Mouse (Mus musculus) monocyte, adult 5-6 weeks (primary cell): ENCODE data around the gene Notum. TPM values are rescaled to one million over a fixed set of nuclear protein-coding genes. Genes with fewer than 3 reads are reported as not detected.
"Not testable (repeated sequence)": the region's sequence is repeated elsewhere in the genome, so short reads cannot be mapped to it uniquely, and the experiment has no call there.

Source experiments
- ATAC-seq: fragments of 153-309, 156-312 bp; replicated peaks from 2 replicates; pipeline ENCODE4 v1.8.0; 2017; ENCODE audit warnings: mild to moderate bottlenecking; ENCODE audit not compliant: low TSS enrichment, insufficient number of reproducible peaks, severe bottlenecking, poor library complexity, low FRiP score
- total RNA-seq: library from RNA; stranded (forward); fragments of 200-1000, 200-491, 200-594 nt; gene quantifications from 3 replicates; pipeline ENCODE4 v1.2.3, GENCODE M21; 2017

Gene Notum
- total RNA-seq, 1 experiment from 2014 or later = not detected

DNA sequence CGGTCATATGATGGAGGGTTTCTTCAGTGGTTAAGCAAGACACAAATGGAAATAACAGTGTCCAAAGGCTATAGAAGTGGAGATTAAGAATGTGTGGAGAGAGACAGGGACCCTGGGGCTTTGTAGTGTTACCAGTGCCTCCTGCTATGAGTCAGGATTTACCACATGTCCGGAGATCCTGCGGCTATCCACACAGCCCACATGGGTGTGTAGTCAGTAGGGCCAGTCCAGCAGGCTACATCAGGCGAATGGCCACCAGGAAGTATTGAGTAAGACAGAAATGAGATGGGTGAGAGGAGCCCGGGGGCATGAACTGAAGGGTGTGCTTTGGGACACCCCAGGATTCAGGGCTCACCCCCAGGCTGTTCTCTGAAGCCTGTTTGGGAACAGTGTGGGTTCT is 21.7 kb upstream of the Notum start:
- no peak for ATAC-seq

DNA sequence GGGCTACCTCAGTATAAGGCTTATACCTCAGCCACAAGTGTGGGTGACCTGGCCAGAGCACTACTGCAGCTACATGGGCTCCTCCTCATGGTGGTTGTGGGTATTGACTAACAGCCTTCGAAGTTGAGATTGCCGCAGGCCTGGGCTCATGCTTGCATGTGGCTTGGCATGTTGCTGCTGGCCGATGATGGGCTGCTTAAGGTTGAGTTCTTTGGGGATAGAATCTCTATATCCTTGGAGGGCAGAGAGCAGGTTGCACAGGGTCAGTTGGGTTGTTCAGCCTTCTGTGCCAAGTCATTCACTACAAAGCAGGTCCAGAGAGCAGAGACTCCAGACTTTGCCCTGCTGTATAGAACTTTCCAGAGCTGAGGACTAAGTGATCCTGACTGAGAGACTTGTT is 18.9 kb upstream of the Notum start:
- ATAC-seq = peak; percentile 48; the same call in 1 of the 2 replicates

DNA sequence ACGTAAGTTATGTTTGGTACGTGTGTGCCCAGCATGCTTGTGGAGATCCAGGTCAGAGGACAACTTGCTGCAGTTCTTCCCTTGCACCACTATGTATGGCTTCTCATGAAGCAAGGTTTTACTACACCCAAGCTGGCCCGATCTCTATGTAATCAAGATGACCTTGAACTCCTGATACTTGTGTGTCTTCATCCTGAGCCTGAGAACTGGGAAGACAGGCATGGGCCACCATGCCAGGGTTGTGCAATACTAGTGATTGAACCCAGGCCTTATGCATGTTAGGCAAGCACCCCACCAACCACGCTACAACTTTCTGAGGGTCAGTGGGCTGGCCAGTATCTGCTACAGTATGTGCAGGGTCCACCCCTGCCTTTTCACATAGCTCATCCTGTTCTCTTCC is 16.0 kb upstream of the Notum start:
- ATAC-seq = no peak

DNA sequence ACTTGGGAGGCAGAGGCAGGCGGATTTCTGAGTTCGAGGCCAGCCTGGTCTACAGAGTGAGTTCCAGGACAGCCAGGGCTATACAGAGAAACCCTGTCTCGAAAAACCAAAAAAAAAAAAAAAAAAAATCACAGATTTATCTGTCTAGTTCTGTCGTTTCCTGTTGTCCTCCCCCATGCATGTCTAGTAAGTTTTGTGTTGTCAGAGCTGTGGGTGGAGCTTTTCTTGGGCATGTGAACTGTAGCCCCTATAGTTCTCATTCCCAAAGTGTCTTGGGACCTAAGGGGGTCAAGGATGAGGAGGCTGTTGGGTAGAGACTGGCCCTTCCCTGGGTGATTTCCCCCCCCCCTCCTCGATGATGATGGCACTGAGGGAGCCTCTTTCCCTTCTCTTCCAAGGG is 14.9 kb upstream of the Notum start:
- ATAC-seq = not testable (repeated sequence)

DNA sequence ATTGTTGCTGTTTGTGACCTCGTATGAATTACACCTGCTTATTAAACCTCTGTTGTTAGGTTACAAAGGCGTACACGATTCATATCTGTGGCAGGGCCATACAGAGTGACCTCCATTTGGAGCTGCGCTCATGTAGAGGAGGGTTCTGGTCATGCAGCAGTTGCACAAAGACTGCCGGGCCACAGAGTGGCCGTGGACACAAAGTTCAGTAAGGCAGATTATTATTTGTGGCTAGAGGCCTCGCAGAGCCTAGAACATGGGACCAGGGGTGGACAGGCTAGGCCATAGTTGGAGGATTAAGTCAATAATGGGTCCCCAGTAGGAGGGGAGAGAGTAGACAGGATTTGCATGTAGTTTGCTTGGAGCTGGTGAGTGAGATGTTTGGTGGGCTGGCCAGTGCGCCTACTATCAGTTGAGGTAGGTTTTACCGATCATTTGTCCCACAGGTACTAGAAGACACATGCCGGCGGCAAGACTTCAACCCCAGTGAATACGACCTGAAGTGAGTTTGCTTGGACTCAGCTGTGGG is 12.7 kb upstream of the Notum start:
- ATAC-seq = peak; percentile 3; the same call in 1 of the 2 replicates

DNA sequence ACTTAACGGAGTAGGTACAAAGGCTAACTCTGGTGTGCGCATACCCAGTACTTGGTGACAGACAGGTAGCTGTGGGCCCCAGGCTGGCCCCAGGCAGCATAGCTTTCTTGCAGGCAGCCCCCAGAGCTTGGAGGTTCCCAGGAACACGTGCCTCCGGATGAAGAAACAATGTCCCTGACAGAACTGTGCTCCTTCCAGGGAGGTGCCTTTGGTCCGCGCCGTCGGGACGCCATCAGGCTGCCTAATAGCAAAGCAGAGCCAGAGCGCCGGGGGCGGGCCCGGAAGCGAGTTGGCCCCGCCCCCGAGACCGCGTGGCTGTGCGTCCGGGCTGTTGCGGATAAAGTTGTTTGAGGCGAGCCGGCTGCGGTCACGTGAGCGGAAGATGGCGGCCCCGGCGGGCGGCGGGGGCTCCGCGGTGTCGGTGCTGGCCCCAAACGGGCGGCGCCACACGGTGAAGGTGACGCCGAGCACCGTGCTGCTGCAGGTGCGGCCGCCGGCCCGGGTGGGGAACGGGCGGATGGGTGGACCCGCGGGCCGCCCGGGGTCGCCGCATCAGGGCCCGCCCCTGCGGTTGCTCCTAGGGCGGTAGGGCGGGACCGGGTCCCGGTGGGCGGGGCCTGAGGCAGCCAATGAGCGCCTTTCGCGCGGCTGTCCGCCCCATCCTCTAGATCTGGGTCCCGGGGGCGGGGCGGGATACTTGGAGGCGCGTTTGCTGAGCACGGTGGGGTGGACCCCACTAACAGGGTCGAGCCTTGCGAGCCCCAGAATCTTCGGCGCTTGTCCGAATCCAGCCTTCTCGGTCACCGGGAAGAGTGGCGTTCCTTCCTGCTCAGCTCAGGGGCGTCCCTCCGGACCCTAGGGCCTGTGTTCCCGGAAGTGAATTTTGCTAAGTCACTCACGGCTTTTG is 12.0 kb upstream of the Notum start, which contains the start of gene Aspscr1:
Gene Aspscr1, plus strand, starts transcription at position 287 of the 907 bp plus-strand sequence.
- ATAC-seq = peak; percentile 87

DNA sequence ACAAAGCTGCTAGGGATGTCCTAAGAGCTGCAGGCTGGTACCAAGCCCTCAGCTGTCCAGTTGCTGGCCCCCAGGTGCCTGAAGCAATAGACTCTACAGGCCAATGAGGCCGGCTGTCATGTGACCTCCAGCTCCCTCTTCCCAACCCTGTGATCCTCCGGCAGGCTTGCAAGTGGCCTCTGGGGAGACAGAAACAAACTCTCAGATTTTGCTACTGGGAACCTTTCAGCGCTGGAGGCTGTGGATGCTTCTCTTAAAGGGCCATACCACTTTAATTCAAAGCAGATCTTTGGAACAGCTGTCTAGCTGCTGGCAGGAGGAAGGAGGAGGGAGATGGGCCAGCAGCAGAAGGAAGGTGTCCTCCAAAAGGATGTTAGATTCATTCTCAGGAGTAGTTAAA is 5.6 kb upstream of the Notum start:
- no peak for ATAC-seq

DNA sequence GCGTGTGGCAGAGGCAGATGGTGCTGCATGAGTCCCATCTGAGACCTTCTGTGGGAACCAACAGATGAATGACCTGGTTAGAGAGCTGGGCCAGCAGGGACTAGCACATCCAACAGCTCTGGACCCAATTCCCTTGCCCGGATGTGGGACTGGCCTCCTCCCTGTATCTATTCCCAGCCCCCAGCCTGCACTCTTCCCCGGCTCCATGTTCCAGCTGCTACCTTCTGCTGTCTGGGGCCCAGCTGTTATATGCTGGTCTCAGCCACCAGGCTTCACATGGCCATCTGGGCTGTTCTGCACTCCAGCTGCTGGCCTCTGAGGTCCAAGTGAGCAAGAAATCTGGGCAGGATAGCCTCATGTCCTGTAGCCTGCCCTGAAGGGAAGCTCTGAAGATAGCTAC is 4.4 kb upstream of the Notum start:
- no peak for ATAC-seq

DNA sequence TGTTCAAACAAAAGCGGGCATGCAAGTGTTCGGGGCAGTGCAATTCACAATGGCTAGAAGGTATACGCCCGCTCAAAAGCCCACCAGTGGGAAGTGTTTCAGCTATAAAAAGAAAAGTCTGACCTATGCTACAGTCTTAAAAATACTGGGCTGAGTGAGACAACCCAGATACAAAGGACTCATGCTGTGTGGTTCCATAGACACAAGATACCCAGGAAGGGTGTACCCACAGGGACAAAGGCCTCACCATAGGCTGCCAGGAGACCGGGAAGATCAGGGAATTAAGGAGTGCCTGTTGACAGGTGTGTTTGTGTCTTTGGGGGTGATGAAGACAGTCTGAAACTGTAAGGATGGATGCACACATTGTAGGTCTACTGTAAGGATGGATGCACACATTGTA is 2.7 kb upstream of the Notum start:
- ATAC-seq = no peak

DNA sequence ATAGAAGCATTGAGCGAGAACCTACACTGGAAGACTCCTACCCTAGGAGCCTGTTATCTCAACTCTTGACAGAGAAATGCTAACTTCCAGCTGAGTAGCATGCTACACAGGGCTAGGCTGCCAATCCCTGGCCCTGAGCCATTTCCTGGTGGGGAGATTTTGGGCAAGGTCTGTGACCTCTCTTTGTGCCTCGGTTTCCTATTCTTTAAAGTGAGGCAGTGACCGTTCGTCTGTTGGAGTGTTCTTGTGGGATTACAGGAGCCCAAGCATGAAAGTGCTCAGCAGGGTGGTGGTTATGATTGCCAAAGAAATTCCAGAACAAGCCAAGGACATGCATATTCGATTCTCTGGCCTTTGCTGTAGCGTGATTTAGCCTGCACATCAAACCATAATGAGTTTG is 1.8 kb upstream of the Notum start:
- no peak for ATAC-seq

DNA sequence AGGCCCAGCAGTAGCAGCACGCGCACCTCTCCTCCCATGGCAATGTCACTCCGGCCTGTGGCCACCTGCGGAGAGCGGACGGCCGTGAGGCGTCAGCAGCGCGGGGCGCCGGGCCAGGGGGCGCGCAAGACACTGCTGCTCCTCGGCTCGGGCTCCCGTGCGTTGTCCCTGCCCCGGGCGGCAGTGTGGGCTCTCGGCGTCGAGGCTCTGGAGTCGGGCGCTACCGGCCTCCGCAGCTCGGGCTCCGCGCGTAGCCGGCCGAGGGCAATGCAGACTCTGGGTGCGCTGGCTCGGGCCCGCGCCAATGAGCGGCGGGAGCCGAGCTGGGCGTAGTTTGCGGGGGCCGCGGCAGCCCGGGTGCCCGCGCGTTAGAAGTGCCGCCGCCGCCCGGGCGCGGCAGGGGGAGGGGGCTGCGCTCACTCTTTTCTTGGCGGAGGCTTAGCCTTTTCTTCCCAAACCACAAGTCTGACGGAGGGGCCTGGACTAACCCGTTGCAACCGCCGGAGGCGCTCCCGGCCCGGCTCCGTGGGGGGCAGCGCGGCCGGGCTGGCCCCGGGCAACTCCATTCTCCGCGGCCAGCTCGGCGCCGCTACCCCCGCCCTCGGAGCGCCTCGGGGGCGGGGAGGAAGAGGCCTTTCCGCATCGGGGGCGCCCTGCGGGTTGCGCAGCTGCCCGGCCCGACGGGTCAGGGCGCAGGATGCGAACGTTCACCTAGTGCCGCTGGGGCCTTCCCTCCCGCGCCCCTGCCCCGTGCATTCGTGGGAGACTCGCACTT is 487 bp downstream of the Notum start:
- ATAC-seq = no peak

DNA sequence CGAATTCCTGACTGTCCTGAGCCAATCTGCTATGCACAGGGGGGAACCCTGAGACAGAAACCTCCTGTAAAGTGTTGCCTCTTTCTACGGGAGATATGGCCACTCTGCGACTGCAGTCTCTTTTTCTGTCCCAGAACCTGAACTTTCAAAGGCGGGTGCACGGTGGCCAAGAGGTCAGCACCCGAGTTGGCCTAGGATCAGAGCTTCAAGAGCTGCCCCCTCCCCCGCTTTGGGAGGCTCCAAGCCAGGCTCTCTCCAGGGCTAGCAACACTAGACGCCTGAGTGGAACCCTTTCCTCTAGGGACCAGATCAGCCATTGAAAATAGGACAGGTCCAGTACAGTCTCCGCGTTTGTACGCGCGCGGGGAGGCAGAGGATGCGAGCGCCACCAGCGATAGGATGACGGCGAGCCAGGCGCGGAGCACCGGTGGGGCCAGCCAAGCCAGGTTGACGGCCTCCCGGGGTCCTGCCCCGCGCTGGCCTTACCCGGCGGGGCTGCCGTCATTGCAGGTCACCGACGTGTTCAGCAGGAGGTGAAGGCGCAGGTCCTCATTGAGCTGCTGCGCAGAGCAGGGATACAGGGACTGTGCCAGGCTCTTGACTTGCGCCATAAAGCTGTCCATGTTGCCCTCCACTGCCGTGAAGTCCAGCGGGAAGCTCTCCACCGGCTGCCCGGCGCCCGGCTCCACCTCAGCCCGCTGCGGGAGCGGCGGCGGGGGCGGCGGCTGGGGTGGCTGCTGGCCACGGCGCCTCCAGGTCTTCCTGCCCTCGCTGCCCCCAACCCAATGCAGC is 1.3 kb downstream of the Notum start:
- no peak for ATAC-seq

DNA sequence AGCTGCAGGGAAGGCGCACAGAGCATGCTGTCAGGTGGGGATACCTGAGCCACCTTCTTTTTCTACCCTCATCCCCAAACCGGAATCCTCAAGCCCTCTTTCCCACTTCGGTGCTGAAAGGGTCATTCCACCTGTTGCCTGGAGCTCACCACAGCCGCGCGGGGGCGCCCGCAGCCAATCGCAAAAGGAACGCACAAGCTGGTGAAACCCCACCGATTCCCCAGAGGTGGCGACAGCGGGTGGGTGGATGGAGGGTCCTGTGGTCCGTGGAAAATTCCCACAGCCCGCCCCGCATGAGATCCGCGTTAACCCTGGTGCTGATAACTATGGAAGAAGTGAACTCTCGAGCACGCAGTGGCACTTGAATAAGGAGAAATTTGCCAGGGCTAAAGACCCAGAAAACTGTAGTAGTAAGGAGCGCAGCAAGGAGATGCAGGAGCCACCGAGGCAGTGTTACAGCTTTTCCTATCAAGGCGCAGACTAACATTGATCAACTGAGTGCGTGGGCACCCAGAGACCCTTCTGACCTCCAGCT is 2.0 kb downstream of the Notum start:
- ATAC-seq = peak; percentile 44; the same call in 1 of the 2 replicates

DNA sequence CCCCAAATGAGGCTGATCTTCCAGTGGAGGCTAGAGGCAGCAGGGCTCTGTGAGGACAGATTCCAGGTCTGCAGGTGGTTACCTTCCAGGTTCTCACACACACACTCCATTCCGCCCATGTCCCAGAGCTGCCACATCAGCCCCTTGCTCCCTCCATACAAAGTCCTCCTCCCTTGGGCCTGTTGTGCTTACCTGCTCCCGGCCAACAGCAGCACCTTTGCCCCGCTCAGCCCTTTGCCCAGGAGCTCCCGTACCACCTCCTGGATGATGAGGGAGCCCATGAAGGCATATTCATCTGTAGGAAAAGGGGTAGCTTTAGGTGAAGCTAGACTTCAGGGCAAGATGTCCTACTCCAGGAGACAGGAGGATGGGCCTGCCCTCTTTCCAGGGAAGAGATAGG is 3.7 kb downstream of the Notum start:
- ATAC-seq = no peak

DNA sequence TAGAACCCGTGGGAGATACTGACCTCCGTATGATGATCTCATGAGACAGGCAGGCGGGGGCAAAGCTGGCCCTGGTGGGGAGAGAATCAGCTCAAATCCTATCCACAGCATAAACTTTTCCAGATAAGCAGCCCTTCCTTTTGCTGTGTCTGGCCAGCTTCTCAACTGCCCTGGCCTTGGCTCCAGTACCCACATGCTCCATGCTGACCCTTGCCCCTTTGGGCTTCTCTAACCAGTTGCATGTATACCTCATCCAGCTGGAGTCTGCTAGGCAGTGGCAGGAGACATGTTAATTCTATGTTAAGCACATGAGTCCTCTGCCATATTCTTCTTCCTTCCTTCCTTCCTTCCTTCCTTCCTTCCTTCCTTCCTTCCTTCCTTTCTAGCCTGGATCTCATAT is 6.2 kb downstream of the Notum start:
- no peak for ATAC-seq

DNA sequence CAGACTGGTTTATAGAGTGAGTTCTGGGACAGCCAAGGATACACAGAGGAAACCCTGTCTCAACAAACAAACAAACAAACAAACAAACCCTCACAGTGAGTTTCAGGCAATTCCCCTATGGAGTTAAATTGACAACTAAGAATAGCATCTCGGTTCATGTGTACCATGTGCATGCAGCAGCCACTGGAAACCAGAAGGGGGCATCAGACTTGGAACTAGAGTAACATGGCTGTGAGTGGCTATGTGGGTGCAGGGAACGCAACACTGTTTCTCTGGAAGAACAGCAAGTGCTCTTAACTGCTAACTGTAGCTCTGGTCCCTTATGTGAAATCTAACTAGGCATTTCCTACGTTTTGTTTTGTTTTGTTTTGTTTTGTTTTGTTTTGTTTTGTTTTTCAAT is 9.1 kb downstream of the Notum start:
- ATAC-seq = no peak

DNA sequence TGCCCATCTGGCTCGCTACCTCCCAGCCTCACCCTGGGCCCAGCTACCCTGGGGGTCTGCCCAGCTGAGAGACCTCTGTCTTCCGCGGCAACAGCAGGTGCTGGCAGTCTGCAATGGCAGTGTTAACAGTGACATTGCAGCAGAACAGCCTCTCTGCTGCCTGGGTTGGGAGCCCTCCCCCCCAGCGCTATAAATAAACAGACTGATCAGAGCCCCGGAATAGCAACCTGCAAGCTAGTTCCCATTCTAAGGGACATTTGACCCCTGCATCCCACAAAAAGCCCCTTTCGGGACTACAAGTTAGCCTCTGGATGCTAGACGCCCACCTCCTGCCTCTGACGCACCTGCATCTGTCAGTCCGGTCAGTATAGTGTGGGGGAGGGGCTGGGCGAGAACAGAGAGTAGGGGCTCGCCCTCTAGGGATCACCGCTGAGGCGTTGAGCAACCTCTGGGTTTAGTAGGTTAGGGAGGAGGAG is 12.9 kb downstream of the Notum start, which contains the start of gene Myadml2:
Gene Myadml2, minus strand, starts transcription at position 158 of the 476 bp plus-strand sequence.
- no peak for ATAC-seq

DNA sequence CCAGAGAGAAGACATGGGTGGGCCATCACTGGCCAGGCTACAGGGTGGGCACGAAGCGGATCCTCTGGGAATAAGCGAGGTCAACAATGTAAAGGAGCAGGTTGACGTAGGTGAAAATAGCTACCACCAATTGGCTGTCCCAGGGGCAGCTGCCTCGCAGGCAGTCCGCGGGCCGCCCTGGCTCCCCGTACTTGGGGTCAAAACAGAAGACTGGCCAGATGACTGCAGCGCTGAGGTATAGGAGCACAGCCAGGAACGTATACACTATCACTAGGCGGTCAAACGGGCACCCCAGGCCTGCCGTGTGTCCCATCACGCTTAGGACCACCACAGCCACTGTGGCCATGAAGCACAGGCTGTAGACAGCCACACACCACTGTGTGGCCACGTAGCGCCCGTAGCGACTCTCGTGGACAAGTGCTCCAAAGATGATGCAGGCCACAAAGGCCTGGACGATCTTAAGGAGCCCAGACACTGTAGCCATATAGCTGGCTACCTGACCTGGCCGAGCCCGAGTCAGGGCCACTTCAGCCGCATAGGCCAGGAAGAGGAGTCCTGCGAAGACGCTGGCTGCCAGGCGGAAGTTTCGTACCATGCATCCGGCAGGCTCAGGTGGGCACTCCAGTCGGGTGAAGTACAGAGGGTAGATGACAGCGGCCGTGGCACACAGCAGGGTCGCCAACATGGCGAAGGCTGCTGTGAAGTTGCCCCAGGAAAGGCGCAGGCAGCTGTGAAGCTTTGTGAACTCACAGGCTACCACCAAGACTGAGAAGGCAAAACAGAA is 13.7 kb downstream of the Notum start:
- ATAC-seq = no peak
